Mouse (Mus musculus) heart, adult 2 months (tissue): ENCODE data around the gene Nlgn2.

Experiments used
- EP300 ChIP-seq: fragments of 200-500 bp; IDR thresholded peaks from 2 replicates; pipeline ENCODE4 v1.6.1; 2011; ENCODE audit warnings: low read depth, low read length, control low read depth; ENCODE audit not compliant: insufficient read depth
- POLR2A ChIP-seq: fragments of 200-500 bp; IDR thresholded peaks from 2 replicates; pipeline ENCODE4 v1.6.1; 2011; ENCODE audit warnings: mild to moderate bottlenecking, low read depth, low read length, control low read depth; ENCODE audit not compliant: insufficient read depth

DNA sequence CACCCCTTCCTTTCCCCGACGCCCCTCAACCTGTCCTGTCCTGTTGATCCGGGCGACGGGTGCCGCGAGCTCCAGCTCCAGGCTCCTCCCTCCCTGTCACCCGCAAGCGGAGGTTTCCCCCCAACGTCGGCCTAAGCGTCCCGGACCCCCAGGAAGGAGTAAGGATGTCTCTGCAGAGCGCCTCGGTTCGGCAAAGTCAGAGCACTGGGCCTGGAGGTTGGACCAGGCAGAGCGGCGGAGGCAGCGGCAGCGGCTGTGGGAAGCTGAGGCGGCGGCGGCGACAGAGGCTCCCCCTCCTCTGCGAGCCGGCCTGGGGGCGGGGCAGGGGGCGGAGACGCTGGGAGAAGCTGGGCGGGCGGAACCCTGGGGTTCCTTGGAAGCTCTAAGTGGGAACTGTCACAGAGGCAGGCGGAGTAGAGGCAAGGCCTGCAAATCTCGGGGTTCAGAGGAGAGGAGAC is 34.9 kb downstream of the Nlgn2 start:
- TF ChIP-seq POLR2A (peak; percentile 79), EP300 (no peak)
